Mouse (Mus musculus) cortical plate, adult 2 months (tissue): ENCODE data around the gene Ddi2.

Experiments
- CTCF ChIP-seq: fragments of 200-500 bp; IDR thresholded peaks from 2 replicates; pipeline ENCODE4 v1.5.1; 2011; ENCODE audit warnings: mild to moderate bottlenecking, control low read depth, low read length; ENCODE audit not compliant: insufficient read depth; ENCODE audit errors: extremely low read depth
- POLR2A ChIP-seq: fragments of 200-500 bp; IDR thresholded peaks from 2 replicates; pipeline ENCODE4 v1.6.1; 2011; ENCODE audit warnings: mild to moderate bottlenecking, low read length, control low read depth; ENCODE audit not compliant: insufficient read depth; ENCODE audit errors: extremely low read depth

- TF ChIP-seq CTCF (no peak), POLR2A (no peak)
Measured at GRCm38 (mm10) chr4:141679016-141679415, 44.2 kb downstream of the Ddi2 start.
